Mouse (Mus musculus): ENCODE measurements around the gene Hbs1l.

DNA sequence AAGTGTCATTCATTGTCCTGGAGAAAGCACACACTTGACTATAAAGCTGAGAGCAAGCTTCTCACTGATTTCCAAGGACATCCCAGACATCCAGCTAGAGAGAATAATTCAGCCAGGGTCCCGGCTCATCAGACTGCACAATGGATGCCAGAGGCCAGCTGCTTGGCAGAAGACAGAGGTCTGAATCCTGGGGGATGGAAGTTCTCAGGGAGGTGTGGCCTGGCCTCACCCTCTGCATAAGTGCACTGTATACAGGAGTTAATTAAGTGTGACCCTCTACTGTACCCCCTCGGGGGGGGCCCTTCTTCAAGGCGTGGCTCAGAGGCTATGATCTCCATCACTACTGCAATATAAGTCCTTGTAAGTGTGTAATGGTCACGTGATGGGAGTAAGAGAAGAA, 105.5 kb downstream of the Hbs1l start:
- TF ChIP-seq GATA1 (IDR thresholded peaks at IDR 0.05; ENCODE audit: borderline replicate concordance, low read length) (no peak), FLI1 (IDR thresholded peaks at IDR 0.05; ENCODE audit: low read length) (no peak)

Data from megakaryocyte, embryonic 14.5 days (primary cell).